Mouse (Mus musculus) forebrain, embryonic 10.5 days (tissue): Measurements from ENCODE around the gene Olfr665. TPM values are rescaled to one million over a fixed set of nuclear protein-coding genes. Genes with fewer than 3 reads are reported as not detected.

Experiments used
- polyA plus RNA-seq: library from polyadenylated mRNA; unstranded; fragments of >200 nt; fragmentation: Nextera tagmentation; extraction: Ambion mirVana; gene quantifications from 2 replicates; pipeline ENCODE4 v1.2.1, GENCODE M21; 2016

Gene Olfr665
- polyA plus RNA-seq, 1 experiment from 2014 or later, result not detected

Other genes starting within 250 kb of the Olfr665 start
- 0.06 and 0.07 TPM in 2 replicates for gene Olfr658, start 230.7 kb upstream of the Olfr665 start, polyA plus RNA-seq
- gene Olfr659, start 211.3 kb upstream of the Olfr665 start, polyA plus RNA-seq, result not detected in 2 replicates
- gene Olfr661, start 191.5 kb upstream of the Olfr665 start, polyA plus RNA-seq, result not detected in 2 replicates
- not detected in 2 replicates for gene Usp17le, start 100.6 kb upstream of the Olfr665 start, polyA plus RNA-seq
- not detected in 2 replicates for gene Usp17lb, start 35.4 kb upstream of the Olfr665 start, polyA plus RNA-seq
- not detected in 2 replicates for gene Usp17la, start 21.0 kb upstream of the Olfr665 start, polyA plus RNA-seq
- not detected in 2 replicates for gene Olfr666, start 17.9 kb downstream of the Olfr665 start, polyA plus RNA-seq
- gene Olfr667, start 43.5 kb downstream of the Olfr665 start, polyA plus RNA-seq, result not detected in 2 replicates
- not detected in 2 replicates for gene Olfr668, start 50.0 kb downstream of the Olfr665 start, polyA plus RNA-seq
- not detected in 2 replicates for gene Olfr669, start 56.2 kb downstream of the Olfr665 start, polyA plus RNA-seq
- not detected in 2 replicates for gene Olfr670, start 84.6 kb downstream of the Olfr665 start, polyA plus RNA-seq
- not detected in 2 replicates for gene Olfr671, start 101.1 kb downstream of the Olfr665 start, polyA plus RNA-seq
- not detected in 2 replicates for gene Olfr672, start 124.0 kb downstream of the Olfr665 start, polyA plus RNA-seq
- gene Olfr675, start 150.4 kb downstream of the Olfr665 start, polyA plus RNA-seq, result not detected in 2 replicates
- gene Olfr676, start 154.7 kb downstream of the Olfr665 start, polyA plus RNA-seq, result not detected in 2 replicates
- gene Olfr677, start 173.3 kb downstream of the Olfr665 start, polyA plus RNA-seq, result not detected in 2 replicates
- gene Olfr678, start 186.4 kb downstream of the Olfr665 start, polyA plus RNA-seq, result not detected in 2 replicates
- not detected in 2 replicates for gene Olfr679, start 203.2 kb downstream of the Olfr665 start, polyA plus RNA-seq
- gene Olfr680-ps1, start 214.8 kb downstream of the Olfr665 start, polyA plus RNA-seq, result not detected in 2 replicates
- not detected in 2 replicates for gene Olfr681, start 238.8 kb downstream of the Olfr665 start, polyA plus RNA-seq